Mouse (Mus musculus) ES-E14 (cell line): ENCODE results near the gene Dnase1l1.

Source experiments
- HCFC1 ChIP-seq: IDR thresholded peaks from 2 replicates; pipeline ENCODE4 v1.6.1; 2012; ENCODE audit warnings: low read length, inconsistent platforms, borderline replicate concordance; ENCODE audit not compliant: insufficient read depth
- MAFK ChIP-seq: IDR thresholded peaks from 2 replicates; pipeline ENCODE4 v1.6.1; 2014; ENCODE audit warnings: mild to moderate bottlenecking, low read depth, low read length, inconsistent platforms; ENCODE audit not compliant: insufficient read depth
- ZC3H11A ChIP-seq: IDR thresholded peaks from 2 replicates; pipeline ENCODE4 v1.6.1; 2012; ENCODE audit warnings: low read depth, mild to moderate bottlenecking, inconsistent platforms, low read length, borderline replicate concordance
- ZNF384 ChIP-seq: IDR thresholded peaks from 2 replicates; pipeline ENCODE4 v1.6.1; 2012; ENCODE audit warnings: low read depth, low read length, inconsistent platforms

GRCm38 (mm10) chrX:74282395-74283091, 406 bp upstream of the Dnase1l1 start:
- TF ChIP-seq ZNF384 (no peak), MAFK (no peak), ZC3H11A (no peak), HCFC1 (no peak)
